Mouse (Mus musculus) CH12F3 (cell line): Measurements from ENCODE around the gene Park7.

Experiments used
- in situ Hi-C: fragments of 300-500 bp; cut with MboI; formaldehyde crosslinking; loops from 2 replicates; pipeline ENCODE4 v1.14.3; 2020; ENCODE audit warnings: low sequenced_read_pairs

The Park7 gene

DNA sequence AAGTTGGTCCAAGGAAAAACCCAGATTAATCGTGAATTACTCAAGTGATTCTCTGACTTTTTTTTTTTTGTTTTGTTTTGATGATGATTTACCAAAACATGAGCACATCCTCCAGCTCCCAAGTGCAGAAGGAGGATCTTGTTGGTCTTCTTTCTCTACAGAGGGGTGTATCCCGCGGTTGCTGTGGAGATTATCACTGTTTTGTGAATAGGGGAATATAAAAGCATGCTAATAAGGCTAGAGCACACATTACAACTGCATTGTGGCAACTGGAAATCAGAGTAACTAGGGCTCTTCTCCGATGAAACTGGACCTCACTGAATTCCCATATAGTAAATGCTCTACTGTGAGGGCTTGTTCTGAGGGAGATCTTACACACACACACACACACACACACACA lies 61.8 kb downstream of the Park7 start:
- in situ Hi-C loops: no loop called here

DNA sequence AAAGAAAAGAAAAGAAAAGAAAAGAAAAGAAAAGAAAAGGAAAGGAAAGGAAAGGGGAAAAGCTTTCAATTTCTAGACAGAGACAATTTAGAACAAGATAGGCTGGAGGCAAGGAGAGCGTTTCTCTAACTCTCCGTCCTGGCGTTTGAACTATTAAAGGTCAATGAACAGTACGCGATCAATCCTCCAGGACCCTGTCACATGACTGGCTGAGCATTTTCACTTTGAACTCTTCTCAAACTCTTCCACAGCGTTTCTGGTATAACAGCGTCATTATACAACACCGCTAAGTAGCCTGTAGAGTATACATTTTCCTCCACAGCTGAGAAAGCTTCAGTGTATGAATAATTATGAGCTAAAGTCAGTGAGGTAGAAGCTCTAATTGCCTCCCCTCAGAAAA lies 62.2 kb downstream of the Park7 start:
- in situ Hi-C loops: no loop called here

DNA sequence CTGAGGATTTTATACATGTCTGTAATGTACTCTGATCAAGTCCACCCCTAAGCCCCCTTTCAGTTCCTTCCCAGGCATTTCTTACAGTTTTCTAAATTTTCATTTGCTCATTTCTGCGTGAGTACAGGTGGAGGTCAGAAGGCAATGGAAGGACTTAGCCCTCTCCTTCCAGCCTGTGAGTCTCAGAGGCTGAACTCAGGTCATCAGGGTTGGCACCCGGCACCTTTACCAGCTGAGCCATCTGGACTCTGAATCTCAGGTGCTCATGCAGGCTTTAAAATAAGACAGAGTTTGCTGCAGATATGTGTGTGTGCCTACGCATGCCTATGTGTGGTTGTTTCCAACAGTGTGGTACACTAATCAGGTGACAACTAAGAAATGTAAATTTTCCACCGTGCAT lies 63.3 kb downstream of the Park7 start:
- in situ Hi-C loops: no loop called here

DNA sequence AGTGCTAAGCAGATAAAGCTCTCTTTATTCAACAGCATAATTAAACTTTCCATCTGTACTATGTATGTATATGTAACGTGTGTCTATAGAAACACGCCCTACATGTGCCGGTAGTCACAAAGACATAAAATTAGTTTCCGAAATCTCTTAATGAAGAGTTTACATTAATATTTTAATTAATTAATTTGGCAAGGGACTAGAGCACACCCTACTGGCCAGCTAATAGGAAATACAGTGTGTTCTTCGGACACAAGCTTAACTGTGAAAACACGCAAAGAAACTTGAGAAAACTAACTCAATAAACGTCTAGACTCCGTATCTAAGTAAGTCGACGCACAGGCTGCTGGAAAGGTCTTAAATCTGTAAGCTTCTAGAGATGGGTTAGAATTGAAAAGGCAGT lies 64.3 kb downstream of the Park7 start:
- in situ Hi-C loops: no loop called here
